Mouse (Mus musculus): ENCODE data around the gene Olfr212. TPM values are rescaled to one million over a fixed set of nuclear protein-coding genes. Genes with fewer than 3 reads are reported as not detected.
"Not testable (repeated sequence)": the region's sequence is repeated elsewhere in the genome, so short reads cannot be mapped to it uniquely, and the experiment has no call there.

Olfr212 gene
- under 1 TPM in 1 of 2 experiments, not detected in 1; 0.08 TPM for total RNA-seq (2021)
- long read RNA-seq, experiment 1 = 0 reads
- long read RNA-seq, experiment 2 = 0 reads

- H3K27ac ChIP-seq; DNase-seq; intact Hi-C loops (cut with DNase I): not testable (repeated sequence)
- H3K4me3 ChIP-seq = peak within 1 kb of the TSS; percentile 30; the same call in 1 of the 2 replicates
Measured at GRCm38 (mm10) chr6:116506302-116507003, at the start of gene Olfr212. TSS of gene Olfr212 (plus strand) at chr6:116506516.

GRCm38 (mm10) chr6:116458728-116459127, 47.6 kb upstream of the Olfr212 start:
- intact Hi-C loops (cut with DNase I) = no loop called here

GRCm38 (mm10) chr6:116459232-116459631, 47.1 kb upstream of the Olfr212 start:
- DNase-seq = no peak
- H3K4me3 ChIP-seq = no peak overlapping the region
- intact Hi-C loops (cut with DNase I) = no loop called here
- no peak overlapping the region for H3K27ac ChIP-seq
- TF ChIP-seq CTCF (IDR thresholded peaks at IDR 0.05) = no peak

More at GRCm38 (mm10) chr6:116458728-116459127, 47.6 kb upstream of the Olfr212 start:
- no peak overlapping the region for H3K4me3 ChIP-seq
- H3K27ac ChIP-seq = no peak overlapping the region
- no peak for DNase-seq
- TF ChIP-seq CTCF (IDR thresholded peaks at IDR 0.05) = no peak

GRCm38 (mm10) chr6:116460544-116461283, 45.6 kb upstream of the Olfr212 start, which contains the start of gene Alox5:
TSS of gene Alox5 (minus strand) at chr6:116461178.
- TF ChIP-seq CTCF (IDR thresholded peaks at IDR 0.05) = peak; percentile 2; the same call in 1 of the 2 replicates
- intact Hi-C loops (cut with DNase I) = no loop called here

GRCm38 (mm10) chr6:116468081-116468480, 38.2 kb upstream of the Olfr212 start:
- peak; percentile 45 for TF ChIP-seq CTCF (IDR thresholded peaks at IDR 0.05)
- DNase-seq = no peak
- intact Hi-C loops (cut with DNase I) = no loop called here
- no peak overlapping the region for H3K27ac ChIP-seq
- H3K4me3 ChIP-seq = no peak overlapping the region

More at GRCm38 (mm10) chr6:116460544-116461283, 45.6 kb upstream of the Olfr212 start, which contains the start of gene Alox5:
- Histone ChIP-seq H3K4me3 (peak within 1 kb of the TSS; percentile 61), H3K27ac (no peak within 1 kb of the TSS)
- DNase-seq = peak; percentile 61

- Histone ChIP-seq H3K4me3 (no peak overlapping the region), H3K27ac (no peak overlapping the region)
- no peak for TF ChIP-seq CTCF (IDR thresholded peaks at IDR 0.05)
- intact Hi-C loops (cut with DNase I) = no loop called here
- no peak for DNase-seq
Measured at GRCm38 (mm10) chr6:116485081-116485480, 21.2 kb upstream of the Olfr212 start.

GRCm38 (mm10) chr6:116486833-116487232, 19.5 kb upstream of the Olfr212 start:
- intact Hi-C loops (cut with DNase I) = no loop called here
- DNase-seq = no peak
- Histone ChIP-seq H3K27ac (no peak overlapping the region), H3K4me3 (no peak overlapping the region)
- no peak for TF ChIP-seq CTCF (IDR thresholded peaks at IDR 0.05)

- Histone ChIP-seq H3K4me3 (no peak within 1 kb of the TSS), H3K27ac (no peak within 1 kb of the TSS)
- no peak for TF ChIP-seq CTCF (IDR thresholded peaks at IDR 0.05)
- no peak for DNase-seq
- intact Hi-C loops (cut with DNase I) = no loop called here
Measured at GRCm38 (mm10) chr6:116488791-116489190, 17.5 kb upstream of the Olfr212 start, which contains the start of gene Olfr211. TSS of gene Olfr211 (plus strand) at chr6:116489091.

- DNase-seq = no peak
- Histone ChIP-seq H3K4me3 (no peak overlapping the region), H3K27ac (no peak overlapping the region)
- no peak for TF ChIP-seq CTCF (IDR thresholded peaks at IDR 0.05)
- intact Hi-C loops (cut with DNase I) = no loop called here
Measured at GRCm38 (mm10) chr6:116493742-116494141, 12.6 kb upstream of the Olfr212 start.

GRCm38 (mm10) chr6:116495960-116496359, 10.4 kb upstream of the Olfr212 start:
- DNase-seq = no peak
- Histone ChIP-seq H3K4me3 (no peak overlapping the region), H3K27ac (no peak overlapping the region)
- intact Hi-C loops (cut with DNase I) = no loop called here
- TF ChIP-seq CTCF (IDR thresholded peaks at IDR 0.05) = no peak

- DNase-seq = no peak
- intact Hi-C loops (cut with DNase I) = no loop called here
- Histone ChIP-seq H3K27ac (no peak overlapping the region), H3K4me3 (no peak overlapping the region)
- TF ChIP-seq CTCF (IDR thresholded peaks at IDR 0.05) = no peak
Measured at GRCm38 (mm10) chr6:116514832-116515231, 8.5 kb downstream of the Olfr212 start.

- no peak within 1 kb of the TSS for H3K27ac ChIP-seq
- intact Hi-C loops (cut with DNase I) = no loop called here
- TF ChIP-seq CTCF (IDR thresholded peaks at IDR 0.05) = no peak
- no peak for DNase-seq
- H3K4me3 ChIP-seq = no peak within 1 kb of the TSS
Measured at GRCm38 (mm10) chr6:116538156-116538555, 31.8 kb downstream of the Olfr212 start, which contains the start of gene Olfr213. TSS of gene Olfr213 (plus strand) at chr6:116538456.

GRCm38 (mm10) chr6:116542500-116542899, 36.2 kb downstream of the Olfr212 start:
- H3K27ac ChIP-seq = no peak overlapping the region
- intact Hi-C loops (cut with DNase I) = no loop called here
- TF ChIP-seq CTCF (IDR thresholded peaks at IDR 0.05) = no peak
- no peak overlapping the region for H3K4me3 ChIP-seq
- DNase-seq = no peak

GRCm38 (mm10) chr6:116550841-116551240, 44.5 kb downstream of the Olfr212 start, which contains the start of gene Gm5580:
TSS of gene Gm5580 (plus strand) at chr6:116551141.
- H3K4me3 ChIP-seq; intact Hi-C loops (cut with DNase I); H3K27ac ChIP-seq; DNase-seq: not testable (repeated sequence)
